Mouse (Mus musculus) macrophage (primary cell): ENCODE results near the gene Gm20937. TPM values are rescaled to one million over a fixed set of nuclear protein-coding genes. Genes with fewer than 3 reads are reported as not detected.
"Not testable (repeated sequence)": the region's sequence is repeated elsewhere in the genome, so short reads cannot be mapped to it uniquely, and the experiment has no call there.

ENCODE experiments used
- H3K27ac ChIP-seq: fragments of 350-480 bp; formaldehyde crosslinking; 2 replicates; pipeline ENCODE4 v1.9.0; 2021
- H3K36me3 ChIP-seq: fragments of 350-480 bp; formaldehyde crosslinking; 2 replicates; pipeline ENCODE4 v1.9.0; 2021; ENCODE audit errors: inconsistent target
- H3K4me3 ChIP-seq: fragments of 350-480 bp; formaldehyde crosslinking; 2 replicates; pipeline ENCODE4 v1.9.0; 2021; ENCODE audit errors: inconsistent target
- H3K79me2 ChIP-seq: fragments of 350-480 bp; formaldehyde crosslinking; 2 replicates; pipeline ENCODE4 v1.9.0; 2021; ENCODE audit errors: inconsistent target
- WGBS: methylation state at CpG from one replicate; pipeline ENCODE4 v1.1.7; 2026; ENCODE audit warnings: inconsistent platforms; ENCODE audit not compliant: missing documents; 5-methylcytosine and 5-hydroxymethylcytosine counted together
- polyA plus RNA-seq: library from polyadenylated mRNA; stranded (reverse); fragments of 250-400 nt; gene quantifications from 3 replicates; pipeline ENCODE4 v1.2.4, GENCODE M21; 2018; ENCODE audit warnings: inconsistent platforms
- total RNA-seq, 78 experiments: library from RNA; depleted of rRNA; stranded (reverse); fragments of 250-400 nt; gene quantifications; 1 replicate in 9 of 78; 2 replicates in 24 of 78; 3 replicates in 43 of 78; 4 replicates in 2 of 78; pipeline ENCODE4 v1.2.4; 2018; ENCODE audit warnings: inconsistent platforms in 56 of 78

The Gm20937 gene
- not detected for total RNA-seq (2018; cell fraction: chromatin; rRNA removed)
- total RNA-seq (2018; cell fraction: cytosol; rRNA removed) = not detected
- total RNA-seq (2018; cell fraction: nucleus; rRNA removed) = not detected
- not detected in 3 replicates for polyA plus RNA-seq

- WGBS = no CpG with 5 or more reads among the region's 6 CpGs
- H3K4me3 ChIP-seq, H3K79me2 ChIP-seq, H3K36me3 ChIP-seq, H3K27ac ChIP-seq: not testable (repeated sequence)
Measured at GRCm38 (mm10) chrY:68294798-68295197, at the start of gene Gm20937. TSS of gene Gm20937 (minus strand) at chrY:68294898.

Other genes with a start within 250 kb of the Gm20937 start
- gene Gm20816, start 243.1 kb upstream of the Gm20937 start, polyA plus RNA-seq = not detected in 3 replicates